Mouse (Mus musculus) hindbrain, embryonic 12.5 days (tissue): ENCODE results near the gene Folr1. TPM values are rescaled to one million over a fixed set of nuclear protein-coding genes. Genes with fewer than 3 reads are reported as not detected.

Source experiments
- ATAC-seq: fragments of 200-750 bp; cut with Nextera tagmentation; 2 replicates; pipeline ENCODE4 v1.8.0; 2017; ENCODE audit warnings: moderate TSS enrichment; ENCODE audit not compliant: low FRiP score
- H3K27ac ChIP-seq: fragments of 300-500 bp; sonication (generic); 2 replicates; pipeline ENCODE4 v1.5.1; 2016; ENCODE audit warnings: mild to moderate bottlenecking
- H3K27me3 ChIP-seq: fragments of 300-500 bp; sonication (generic); 2 replicates; pipeline ENCODE4 v1.6.1; 2016; ENCODE audit warnings: mild to moderate bottlenecking
- H3K36me3 ChIP-seq: fragments of 300-500 bp; sonication (generic); 2 replicates; pipeline ENCODE4 v1.6.1; 2016; ENCODE audit warnings: mild to moderate bottlenecking
- H3K4me1 ChIP-seq: fragments of 300-500 bp; sonication (generic); 2 replicates; pipeline ENCODE4 v1.6.1; 2016
- H3K4me2 ChIP-seq: fragments of 300-500 bp; sonication (generic); replicated peaks from 2 replicates; pipeline ENCODE4 v1.6.1; 2016; ENCODE audit warnings: mild to moderate bottlenecking
- H3K4me3 ChIP-seq: fragments of 300-500 bp; sonication (generic); 2 replicates; pipeline ENCODE4 v1.5.1; 2016; ENCODE audit warnings: mild to moderate bottlenecking
- H3K9ac ChIP-seq: fragments of 300-500 bp; sonication (generic); 2 replicates; pipeline ENCODE4 v1.6.1; 2016; ENCODE audit warnings: mild to moderate bottlenecking, moderate library complexity
- H3K9me3 ChIP-seq: fragments of 300-500 bp; sonication (generic); replicated peaks from 2 replicates; pipeline ENCODE4 v1.6.1; 2016; ENCODE audit warnings: mild to moderate bottlenecking
- WGBS: fragments of 180-500 bp; shearing (Covaris S2); methylation state at CpG from one replicate; pipeline ENCODE4 v1.1.7; 2016; 5-methylcytosine and 5-hydroxymethylcytosine counted together
- polyA plus RNA-seq: library from polyadenylated mRNA; unstranded; fragments of >200 nt; fragmentation: Nextera tagmentation; extraction: Ambion mirVana; gene quantifications from 2 replicates; pipeline ENCODE4 v1.2.1, GENCODE M21; 2016

The Folr1 gene
- polyA plus RNA-seq, 1 experiment from 2014 or later = 12.7 TPM

DNA sequence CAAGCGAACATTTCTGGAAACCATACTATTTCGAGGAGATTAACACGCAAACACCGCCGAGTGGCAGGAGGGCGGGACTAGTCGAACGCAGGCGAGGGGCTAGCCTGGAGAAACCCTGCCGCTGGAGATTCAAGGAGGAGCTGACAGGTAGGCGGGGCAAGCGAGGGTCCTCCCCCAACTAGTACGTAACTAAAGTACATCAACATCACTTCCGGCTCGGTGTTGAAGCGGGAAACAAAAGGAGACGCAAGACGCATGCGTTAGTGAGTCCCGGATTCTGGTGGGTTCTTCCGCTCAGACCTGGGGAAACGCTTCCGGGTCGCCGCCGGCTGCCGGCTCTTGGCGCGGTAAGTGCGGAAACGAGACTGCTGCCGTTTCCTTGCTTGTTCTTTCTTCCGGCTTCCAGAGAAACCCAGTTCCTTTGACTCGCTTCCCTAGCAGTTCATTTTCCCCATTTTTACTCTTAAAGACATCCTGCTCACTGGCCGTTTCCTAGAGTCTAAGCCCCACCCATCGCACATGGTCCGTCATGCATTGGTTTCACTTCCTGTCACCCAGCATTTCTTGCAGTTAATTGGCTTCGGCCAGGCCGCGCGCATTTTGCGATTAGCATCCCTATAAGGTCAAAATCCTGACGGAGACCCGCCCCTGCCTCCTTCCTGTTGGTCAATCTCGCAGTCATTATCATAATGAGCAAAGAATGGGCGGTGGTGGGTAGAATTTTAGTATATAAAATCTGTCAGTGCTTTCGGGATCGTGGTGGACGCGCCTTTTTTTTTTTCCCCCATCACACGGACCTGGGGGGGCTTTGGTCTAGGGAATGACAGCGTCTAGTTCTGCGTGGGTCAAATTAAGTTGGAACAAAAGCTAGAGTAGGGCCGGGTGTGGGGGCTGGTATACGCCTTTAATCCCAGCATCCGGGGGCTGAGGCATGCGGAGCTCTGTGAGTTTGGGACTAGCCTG lies 25.8 kb upstream of the Folr1 start:
- Histone ChIP-seq H3K36me3 (0 out of 2 replicates have a peak, but pooled peaks cover 3% of the 10 kb centered on the region), H3K27me3 (no peaks in the 10 kb centered on the region), H3K4me1 (peaks cover 16% of the 10 kb centered on the region), H3K9ac (peak overlapping the region; percentile 57), H3K4me2 (peak overlapping the region; percentile 52), H3K27ac (peak overlapping the region; percentile 85), H3K4me3 (peak overlapping the region; percentile 52), H3K9me3 (no peaks in the 10 kb centered on the region)
- peak; percentile 98 for ATAC-seq
- WGBS = under 1% methylated on average over 57 of the region's 57 CpGs

GRCm38 (mm10) chr7:101895695-101896094 lies 25.1 kb upstream of the Folr1 start:
- Histone ChIP-seq H3K27me3 (no peaks in the 10 kb centered on the region), H3K9ac (peak overlapping the region; percentile 57), H3K4me2 (peak overlapping the region; percentile 52), H3K4me3 (peak overlapping the region; percentile 52), H3K9me3 (no peaks in the 10 kb centered on the region), H3K27ac (peak overlapping the region; percentile 85), H3K36me3 (0 out of 2 replicates have a peak, but pooled peaks cover 3% of the 10 kb centered on the region), H3K4me1 (peaks cover 16% of the 10 kb centered on the region)
- ATAC-seq = no peak; the same call in none of the 2 replicates
- WGBS = 39% methylated on average over 9 of the region's 9 CpGs

DNA sequence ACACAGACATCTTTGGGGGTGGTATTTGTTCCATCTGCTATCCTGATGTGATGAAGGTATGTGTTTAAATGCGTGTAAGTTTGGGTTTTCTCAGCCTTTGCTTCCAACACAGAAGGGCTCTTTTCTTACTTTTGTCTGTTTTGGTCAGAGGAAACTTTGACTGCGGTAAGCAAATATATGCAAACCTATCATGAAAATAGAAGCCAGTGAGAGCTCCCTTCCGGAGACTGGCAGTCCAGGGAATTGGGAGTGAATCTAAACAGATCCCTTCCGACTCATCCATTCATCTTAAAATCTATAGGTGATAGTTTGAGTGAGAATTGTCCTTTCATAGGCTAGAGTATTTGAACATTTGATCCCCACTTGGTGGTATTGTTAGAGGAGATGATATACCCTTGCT lies 17.9 kb upstream of the Folr1 start:
- Histone ChIP-seq H3K36me3 (no peaks in the 10 kb centered on the region), H3K4me3 (no peak overlapping the region), H3K4me1 (no peaks in the 10 kb centered on the region), H3K27ac (no peak overlapping the region), H3K9ac (no peak overlapping the region), H3K9me3 (no peaks in the 10 kb centered on the region), H3K4me2 (no peak overlapping the region), H3K27me3 (no peaks in the 10 kb centered on the region)
- WGBS = 88% methylated on average over 4 of the region's 4 CpGs
- ATAC-seq = no peak

GRCm38 (mm10) chr7:101886274-101886673 lies 15.7 kb upstream of the Folr1 start:
- Histone ChIP-seq H3K4me3 (no peak overlapping the region), H3K27me3 (no peaks in the 10 kb centered on the region), H3K36me3 (no peaks in the 10 kb centered on the region), H3K27ac (no peak overlapping the region), H3K4me1 (no peaks in the 10 kb centered on the region), H3K4me2 (no peak overlapping the region), H3K9ac (no peak overlapping the region), H3K9me3 (no peaks in the 10 kb centered on the region)
- 84% methylated on average over 6 of the region's 6 CpGs for WGBS
- no peak for ATAC-seq

DNA sequence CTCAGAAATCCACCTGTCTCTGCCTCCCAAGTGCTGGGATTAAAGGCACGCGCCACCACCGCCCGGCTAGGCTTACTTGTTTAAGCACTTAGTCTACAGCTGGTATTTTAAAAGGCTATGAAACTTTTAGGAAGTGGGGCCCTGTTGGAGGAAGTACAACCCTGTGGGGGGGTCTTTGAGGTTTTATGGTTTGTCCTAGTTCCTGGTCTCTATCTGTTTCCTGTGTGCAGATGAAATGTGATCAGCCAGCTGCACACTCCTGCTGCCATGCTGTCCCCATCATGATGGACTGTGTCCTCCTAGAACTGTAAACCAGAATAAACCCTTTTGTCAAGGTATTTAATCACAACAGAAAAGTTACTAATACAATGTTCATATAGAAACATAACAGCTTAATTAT lies 13.6 kb upstream of the Folr1 start:
- no peaks in the 10 kb centered on the region for H3K36me3 ChIP-seq
- 97% methylated on average over 4 of the region's 4 CpGs for WGBS

DNA sequence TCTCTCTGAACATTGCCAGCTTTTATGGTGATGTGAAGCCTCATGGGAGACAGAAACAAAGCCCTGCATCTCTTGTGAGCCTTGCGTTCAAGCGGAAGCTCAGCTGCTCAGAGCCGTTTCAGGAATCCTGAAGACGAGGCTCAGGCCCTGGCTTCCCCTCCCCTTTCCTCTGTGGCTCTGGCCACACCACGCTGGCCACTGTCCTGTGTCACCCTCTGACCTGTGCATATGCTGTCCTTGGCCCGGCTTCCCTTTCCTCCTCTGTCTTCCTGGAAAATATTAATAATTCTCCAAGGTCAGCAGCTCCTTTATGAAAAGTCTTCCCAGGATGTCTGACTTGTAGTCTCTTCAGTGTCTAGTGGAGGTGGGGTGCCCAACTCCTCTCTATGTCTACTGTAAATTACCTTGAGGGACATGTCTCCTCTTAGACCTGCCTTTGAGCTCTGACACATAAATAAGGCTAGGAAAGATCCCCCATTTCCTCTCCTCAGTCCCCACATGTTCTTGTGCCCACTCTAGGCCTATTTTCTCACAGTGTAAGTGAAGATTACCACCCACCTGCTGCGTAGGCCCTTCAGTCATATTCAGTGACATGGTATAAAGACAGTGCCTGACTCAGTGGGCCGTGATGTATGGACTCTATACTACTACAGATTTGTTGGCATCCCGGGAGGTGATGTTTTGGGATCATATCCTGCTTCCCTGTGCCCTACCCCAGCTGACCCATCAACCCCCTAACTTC lies 12.0 kb upstream of the Folr1 start:
- Histone ChIP-seq H3K27ac (no peak overlapping the region), H3K4me1 (no peaks in the 10 kb centered on the region), H3K36me3 (no peaks in the 10 kb centered on the region), H3K9me3 (no peaks in the 10 kb centered on the region), H3K9ac (no peak overlapping the region), H3K27me3 (no peaks in the 10 kb centered on the region), H3K4me2 (no peak overlapping the region), H3K4me3 (no peak overlapping the region)
- no peak for ATAC-seq
- 64% methylated on average over 9 of the region's 9 CpGs for WGBS

More for the DNA sequence above, 13.6 kb upstream of the Folr1 start:
- H3K4me2 ChIP-seq = no peak overlapping the region
- no peaks in the 10 kb centered on the region for H3K4me1 ChIP-seq
- H3K27me3 ChIP-seq = no peaks in the 10 kb centered on the region
- no peaks in the 10 kb centered on the region for H3K9me3 ChIP-seq
- no peak for ATAC-seq
- no peak overlapping the region for H3K27ac ChIP-seq
- H3K9ac ChIP-seq = no peak overlapping the region
- H3K4me3 ChIP-seq = no peak overlapping the region

DNA sequence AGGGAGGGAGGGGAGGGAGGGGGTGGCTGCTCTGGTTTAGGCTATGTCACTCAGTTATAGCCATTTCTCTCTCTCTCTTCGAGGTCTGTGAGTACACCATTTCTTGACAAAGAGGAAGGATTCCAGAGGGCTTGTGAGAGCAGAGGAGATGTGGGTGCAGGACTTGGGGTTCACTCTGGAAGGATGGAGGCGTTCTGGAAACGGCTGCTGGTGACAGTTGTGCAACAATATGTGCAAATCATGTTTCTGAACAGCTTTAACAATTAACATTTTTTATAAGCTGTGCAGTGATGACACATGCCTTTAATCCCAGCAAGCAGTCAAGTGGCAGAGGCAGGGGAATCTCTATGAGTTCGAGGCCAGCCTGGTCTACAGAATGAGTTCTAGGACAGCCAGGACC lies 10.3 kb upstream of the Folr1 start:
- no peaks in the 10 kb centered on the region for H3K4me1 ChIP-seq
- ATAC-seq = no peak
- no peak overlapping the region for H3K9ac ChIP-seq
- H3K4me2 ChIP-seq = no peak overlapping the region
- H3K27ac ChIP-seq = no peak overlapping the region
- H3K4me3 ChIP-seq = no peak overlapping the region
- no peaks in the 10 kb centered on the region for H3K9me3 ChIP-seq
- WGBS = 78% methylated on average over 4 of the region's 4 CpGs
- H3K36me3 ChIP-seq = no peaks in the 10 kb centered on the region
- no peaks in the 10 kb centered on the region for H3K27me3 ChIP-seq

GRCm38 (mm10) chr7:101875978-101876377 lies 5.4 kb upstream of the Folr1 start:
- Histone ChIP-seq H3K9ac (no peak overlapping the region), H3K4me2 (no peak overlapping the region), H3K27ac (no peak overlapping the region), H3K4me3 (no peak overlapping the region), H3K4me1 (no peaks in the 10 kb centered on the region), H3K36me3 (no peaks in the 10 kb centered on the region), H3K27me3 (no peaks in the 10 kb centered on the region), H3K9me3 (no peaks in the 10 kb centered on the region)
- ATAC-seq = no peak
- WGBS = 92% methylated on average over 1 of the region's 1 CpGs

GRCm38 (mm10) chr7:101871296-101871695 lies 708 bp upstream of the Folr1 start:
- H3K36me3 ChIP-seq = no peaks in the 10 kb centered on the region
- H3K4me2 ChIP-seq = no peak overlapping the region
- H3K4me1 ChIP-seq = no peaks in the 10 kb centered on the region
- WGBS = 87% methylated on average over 3 of the region's 3 CpGs
- H3K27ac ChIP-seq = no peak overlapping the region
- H3K27me3 ChIP-seq = no peaks in the 10 kb centered on the region
- H3K9me3 ChIP-seq = no peaks in the 10 kb centered on the region
- H3K9ac ChIP-seq = no peak overlapping the region
- no peak overlapping the region for H3K4me3 ChIP-seq
- ATAC-seq = no peak

DNA sequence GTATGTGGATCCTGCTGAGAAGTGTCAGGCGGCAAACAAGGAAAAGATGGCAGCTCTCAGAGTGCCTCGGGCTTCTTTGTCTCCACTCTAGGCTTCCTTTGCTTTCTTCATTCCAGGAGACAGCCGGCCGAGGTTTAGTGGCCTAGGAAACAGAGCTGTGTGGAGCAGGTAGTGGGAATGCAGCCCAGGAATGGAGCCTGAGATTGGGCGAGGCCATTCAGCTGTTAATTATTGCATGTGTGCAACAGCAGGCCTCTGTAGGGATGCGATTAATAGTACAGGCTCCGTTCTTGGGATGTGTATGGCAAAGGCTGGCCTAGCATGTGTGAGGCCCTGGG lies 1.5 kb downstream of the Folr1 start:
- Histone ChIP-seq H3K9me3 (no peaks in the 10 kb centered on the region), H3K4me1 (no peaks in the 10 kb centered on the region), H3K4me3 (no peak overlapping the region), H3K27me3 (no peaks in the 10 kb centered on the region), H3K9ac (no peak overlapping the region), H3K27ac (no peak overlapping the region), H3K4me2 (no peak overlapping the region), H3K36me3 (no peaks in the 10 kb centered on the region)
- ATAC-seq = no peak
- 51% methylated on average over 7 of the region's 7 CpGs for WGBS

DNA sequence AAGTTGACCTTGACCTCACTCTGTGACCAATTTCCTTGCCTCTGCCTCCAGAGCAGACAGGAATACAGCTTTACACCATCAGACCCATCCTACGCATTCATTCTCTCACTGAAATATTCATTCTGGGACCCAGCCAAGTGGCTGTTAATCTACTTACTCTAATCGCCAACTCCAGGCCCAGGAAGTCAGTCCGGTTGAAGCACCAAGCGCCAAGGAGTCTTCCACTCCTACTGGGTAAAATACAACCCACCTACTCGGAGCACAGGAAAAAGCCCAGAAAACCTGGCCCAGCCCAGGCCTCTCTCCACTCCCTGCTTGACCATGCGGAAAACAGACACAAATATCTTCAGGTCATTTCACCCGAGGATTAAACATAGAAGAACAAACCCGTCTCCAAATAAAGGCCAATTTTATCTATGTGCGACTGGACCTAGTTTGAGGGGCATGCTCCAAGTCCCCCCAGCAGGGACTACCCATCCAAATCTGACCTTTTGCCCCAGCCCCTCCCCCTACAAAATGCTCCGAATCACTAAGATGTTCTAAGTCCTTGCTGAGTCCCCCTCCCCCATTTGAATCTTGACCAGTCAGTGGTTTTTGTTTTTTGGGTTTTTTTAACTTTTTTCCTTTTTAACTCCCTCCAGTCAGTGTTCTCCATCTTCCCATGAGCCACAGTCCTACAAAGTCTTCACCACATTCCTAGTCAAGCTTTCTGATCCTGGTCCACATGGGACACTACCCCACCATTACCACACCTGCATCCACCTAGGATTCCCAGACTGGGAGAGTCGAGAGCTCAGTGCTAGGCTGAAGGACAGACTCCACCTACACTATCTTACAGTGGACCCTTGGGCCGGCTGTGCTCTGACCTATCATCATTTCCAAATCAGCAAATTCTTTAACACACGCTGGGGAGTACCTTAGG lies 2.1 kb downstream of the Folr1 start:
- 62% methylated on average over 13 of the region's 13 CpGs for WGBS
- Histone ChIP-seq H3K4me3 (no peak overlapping the region), H3K36me3 (no peaks in the 10 kb centered on the region), H3K4me1 (no peaks in the 10 kb centered on the region), H3K4me2 (no peak overlapping the region), H3K9ac (no peak overlapping the region), H3K9me3 (no peaks in the 10 kb centered on the region), H3K27me3 (no peaks in the 10 kb centered on the region), H3K27ac (no peak overlapping the region)
- no peak for ATAC-seq

DNA sequence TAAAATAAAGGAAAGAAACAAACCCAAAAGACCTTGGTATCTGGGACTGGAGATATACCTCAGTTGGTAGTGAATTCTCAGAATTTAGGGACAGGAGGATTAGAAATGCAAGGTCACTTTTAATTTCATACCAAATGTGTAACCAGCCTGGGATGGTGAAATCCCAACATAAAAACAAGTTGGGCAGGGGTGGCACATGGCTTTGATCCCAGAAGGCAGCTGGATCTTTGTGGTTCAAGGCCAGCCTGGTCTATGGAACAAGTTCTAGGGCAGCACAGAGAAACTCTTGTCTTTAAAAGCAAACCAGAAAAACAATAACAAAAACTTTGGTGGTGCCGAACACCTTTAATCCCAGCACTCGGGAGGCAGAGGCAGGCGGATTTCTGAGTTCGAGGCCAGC lies 3.1 kb downstream of the Folr1 start:
- no peaks in the 10 kb centered on the region for H3K9me3 ChIP-seq

More for the DNA sequence above, 3.1 kb downstream of the Folr1 start:
- H3K27ac ChIP-seq = no peak overlapping the region
- WGBS = 90% methylated on average over 4 of the region's 4 CpGs
- no peak overlapping the region for H3K4me3 ChIP-seq
- no peaks in the 10 kb centered on the region for H3K27me3 ChIP-seq
- no peak overlapping the region for H3K9ac ChIP-seq
- no peaks in the 10 kb centered on the region for H3K36me3 ChIP-seq
- H3K4me2 ChIP-seq = no peak overlapping the region
- no peaks in the 10 kb centered on the region for H3K4me1 ChIP-seq
- ATAC-seq = no peak
